Mouse (Mus musculus): ENCODE results near the gene Col9a1.

Col9a1 gene

GRCm38 (mm10) chr1:24195951-24196517 lies 18.6 kb downstream of the Col9a1 start:
- in situ Hi-C loops (cut with MboI; ENCODE audit: low pct_unique_long_range_greater_than_20kb in 1 of 2, low sequenced_read_pairs in 2 of 2, unreplicated experiment in 1 of 2), result no loop called here

DNA sequence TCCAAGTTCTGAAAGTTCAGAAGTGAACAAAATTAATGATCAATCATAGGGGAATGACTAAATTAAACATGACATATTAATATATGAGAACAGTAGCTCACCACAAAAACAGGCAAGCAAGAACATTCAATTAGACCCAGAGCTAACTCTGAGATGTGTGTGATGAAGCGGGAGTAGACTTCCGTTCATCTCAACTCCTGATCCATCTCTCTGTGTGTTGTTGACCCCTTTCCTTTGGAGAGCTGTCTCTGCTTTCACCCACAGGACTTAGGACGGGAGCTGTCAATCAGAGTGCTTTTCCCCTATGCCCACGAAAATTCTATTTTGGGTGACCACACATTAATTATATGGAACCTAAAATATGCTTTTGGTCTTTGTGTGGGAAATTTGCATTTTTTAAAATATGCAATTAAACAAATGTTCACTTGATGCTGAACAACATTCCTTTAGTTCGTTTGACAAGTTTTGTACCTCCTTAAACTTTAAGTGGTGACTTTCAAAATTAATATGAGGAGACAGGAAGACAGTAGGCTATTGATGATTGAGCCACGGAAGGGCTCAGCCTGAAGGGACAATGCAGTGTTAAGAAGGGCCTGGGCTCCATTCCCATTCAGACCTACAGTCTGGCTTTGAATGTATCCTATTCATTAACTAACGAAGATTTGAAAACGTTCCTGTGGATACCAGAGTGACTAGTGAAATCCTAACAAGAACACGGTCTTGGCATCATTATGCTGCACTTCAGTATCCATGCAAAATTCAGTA lies 34.4 kb downstream of the Col9a1 start:
- in situ Hi-C loops (cut with MboI; ENCODE audit: low pct_unique_long_range_greater_than_20kb in 1 of 2, low sequenced_read_pairs in 2 of 2, unreplicated experiment in 1 of 2), result no loop called here

DNA sequence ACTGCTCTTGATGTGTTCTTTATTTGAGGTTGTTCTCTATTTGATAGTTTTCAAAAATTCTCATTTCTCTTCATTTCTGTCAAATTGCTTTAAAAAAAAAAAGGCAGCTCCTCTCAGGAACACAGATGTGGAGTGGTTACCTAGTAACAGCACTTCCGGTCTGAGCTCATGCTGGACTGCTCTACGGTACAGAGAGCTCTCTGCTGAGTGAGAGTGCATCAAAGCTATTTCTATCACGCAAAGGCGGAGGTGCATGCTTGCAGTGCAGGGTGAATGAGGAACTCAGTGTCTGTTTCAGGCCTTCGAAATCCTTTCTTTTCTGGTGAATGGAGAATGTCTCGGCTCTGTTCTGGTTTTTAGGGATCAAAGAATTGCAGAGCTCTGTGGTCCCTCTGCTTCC lies 41.6 kb downstream of the Col9a1 start:
- in situ Hi-C loops (cut with MboI; ENCODE audit: low pct_unique_long_range_greater_than_20kb in 1 of 2, low sequenced_read_pairs in 2 of 2, unreplicated experiment in 1 of 2), result no loop called here

DNA sequence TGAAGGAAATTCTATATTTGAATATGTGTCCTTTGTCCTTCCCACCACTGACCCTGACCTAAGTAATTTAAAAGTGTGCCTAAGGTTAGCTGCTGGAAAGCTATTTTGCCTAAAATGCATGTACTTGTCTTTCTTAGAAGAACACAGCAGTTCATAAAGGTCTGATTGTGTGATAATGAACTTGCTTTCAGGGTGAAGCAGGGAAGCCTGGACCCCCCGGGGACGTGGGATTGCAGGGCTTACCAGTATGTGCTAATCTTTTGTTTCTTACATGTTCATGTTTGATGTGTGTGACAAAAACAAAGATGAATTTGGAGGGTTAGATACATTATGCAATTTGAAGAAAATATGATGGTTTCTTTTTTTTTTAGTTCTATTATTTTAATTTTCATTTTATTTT lies 44.8 kb downstream of the Col9a1 start:
- in situ Hi-C loops (cut with MboI; ENCODE audit: low pct_unique_long_range_greater_than_20kb in 1 of 2, low sequenced_read_pairs in 2 of 2, unreplicated experiment in 1 of 2), result no loop called here

DNA sequence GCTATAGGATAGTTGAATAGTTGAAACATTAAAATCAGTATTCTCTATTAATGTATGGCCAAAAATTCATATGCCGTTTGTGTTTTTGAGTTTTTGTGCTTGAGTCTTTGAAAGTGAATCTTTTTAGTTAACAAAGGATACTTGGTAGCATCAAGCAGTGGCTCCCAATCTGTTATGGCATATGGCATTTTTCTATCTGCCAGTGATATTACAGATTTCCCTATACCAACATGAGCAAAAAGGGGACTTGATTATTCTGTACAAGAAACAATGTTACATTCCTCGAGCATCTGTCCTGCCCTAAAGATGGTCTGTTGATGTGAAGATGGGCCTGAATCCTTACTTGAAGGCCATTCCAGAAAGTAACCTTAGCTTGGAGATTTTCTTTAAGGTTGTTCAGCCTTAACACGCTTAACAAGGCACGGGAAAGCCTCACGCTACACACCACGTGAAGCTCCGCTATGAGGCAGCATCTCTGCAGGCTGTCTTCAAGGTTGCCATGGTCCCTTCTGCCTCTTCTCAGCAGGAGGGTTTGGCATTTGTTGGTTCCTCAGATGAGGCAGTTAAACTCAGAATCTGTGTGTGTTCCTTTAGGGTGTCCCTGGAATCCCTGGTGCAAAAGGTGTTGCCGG lies 45.7 kb downstream of the Col9a1 start:
- in situ Hi-C loops (cut with MboI; ENCODE audit: low pct_unique_long_range_greater_than_20kb in 1 of 2, low sequenced_read_pairs in 2 of 2, unreplicated experiment in 1 of 2), result no loop called here

GRCm38 (mm10) chr1:24225825-24226526 lies 48.6 kb downstream of the Col9a1 start:
- in situ Hi-C loops (cut with MboI; ENCODE audit: low pct_unique_long_range_greater_than_20kb in 1 of 2, low sequenced_read_pairs in 2 of 2, unreplicated experiment in 1 of 2), result no loop called here

DNA sequence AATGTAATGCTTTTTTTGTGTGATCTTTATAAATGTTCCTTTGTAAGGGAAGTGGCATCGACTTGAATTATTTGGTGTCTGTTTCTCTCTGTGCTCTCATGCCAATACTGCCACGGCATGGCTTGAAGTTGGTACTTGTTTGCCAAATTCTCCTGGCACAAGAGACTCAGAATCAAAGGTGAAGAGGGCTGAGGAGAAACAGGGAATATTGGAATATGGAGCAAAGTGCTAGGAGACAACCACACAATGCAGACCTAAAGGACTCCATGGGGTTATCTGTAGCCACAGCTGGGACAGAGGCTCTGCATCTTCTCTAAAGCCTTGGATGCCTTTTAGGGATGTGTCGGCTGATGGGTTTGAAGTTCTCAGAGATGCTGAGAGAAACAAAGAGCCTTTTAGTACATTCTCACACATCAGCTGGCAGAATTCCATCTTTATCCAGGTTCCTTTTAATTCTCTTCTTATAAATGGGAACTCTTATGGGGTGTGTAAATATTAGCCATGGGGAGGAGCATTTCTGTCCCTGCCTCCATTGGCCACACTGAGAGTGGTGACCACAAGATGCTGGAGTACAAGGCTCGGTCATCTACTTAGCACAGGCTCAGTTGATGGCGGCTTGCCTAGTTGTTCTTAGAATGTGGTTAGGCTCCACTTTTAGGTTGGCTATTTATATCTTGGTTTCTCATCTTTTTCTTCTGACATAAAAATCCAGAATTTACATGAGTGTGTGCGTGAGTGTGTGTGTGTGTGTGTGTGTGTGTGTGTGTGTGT lies 49.7 kb downstream of the Col9a1 start:
- in situ Hi-C loops (cut with MboI; ENCODE audit: low pct_unique_long_range_greater_than_20kb in 1 of 2, low sequenced_read_pairs in 2 of 2, unreplicated experiment in 1 of 2), result no loop called here

DNA sequence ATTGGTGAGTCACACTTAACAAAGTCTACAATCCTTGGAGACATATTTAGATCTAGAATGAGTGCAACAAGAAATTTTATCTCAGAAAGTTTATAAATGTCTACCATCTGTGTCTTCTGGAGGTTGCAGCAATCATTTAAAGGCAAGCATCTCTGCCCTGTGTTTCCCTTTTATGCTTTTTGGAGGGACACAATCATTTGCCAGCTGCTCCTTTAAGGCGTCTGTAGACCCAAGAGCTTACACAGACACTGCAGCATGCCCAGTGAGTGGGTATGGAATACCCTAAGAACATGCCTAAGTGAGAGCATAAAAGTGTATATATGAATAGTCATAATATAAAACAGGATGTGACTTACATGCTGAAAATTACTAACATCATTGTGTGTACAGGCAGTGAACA lies 52.1 kb downstream of the Col9a1 start:
- in situ Hi-C loops (cut with MboI; ENCODE audit: low pct_unique_long_range_greater_than_20kb in 1 of 2, low sequenced_read_pairs in 2 of 2, unreplicated experiment in 1 of 2), result no loop called here

- in situ Hi-C loops (cut with MboI; ENCODE audit: low pct_unique_long_range_greater_than_20kb in 1 of 2, low sequenced_read_pairs in 2 of 2, unreplicated experiment in 1 of 2), result no loop called here
Measured at GRCm38 (mm10) chr1:24230428-24230827, 53.0 kb downstream of the Col9a1 start.

- in situ Hi-C loops (cut with MboI; ENCODE audit: low pct_unique_long_range_greater_than_20kb in 1 of 2, low sequenced_read_pairs in 2 of 2, unreplicated experiment in 1 of 2), result no loop called here
Measured at GRCm38 (mm10) chr1:24231504-24232270, 54.3 kb downstream of the Col9a1 start.

- in situ Hi-C loops (cut with MboI; ENCODE audit: low pct_unique_long_range_greater_than_20kb in 1 of 2, low sequenced_read_pairs in 2 of 2, unreplicated experiment in 1 of 2), result no loop called here
Measured at GRCm38 (mm10) chr1:24236330-24236729, 58.9 kb downstream of the Col9a1 start.

GRCm38 (mm10) chr1:24240039-24240691 lies 62.8 kb downstream of the Col9a1 start:
- in situ Hi-C loops (cut with MboI; ENCODE audit: low pct_unique_long_range_greater_than_20kb in 1 of 2, low sequenced_read_pairs in 2 of 2, unreplicated experiment in 1 of 2), result no loop called here

DNA sequence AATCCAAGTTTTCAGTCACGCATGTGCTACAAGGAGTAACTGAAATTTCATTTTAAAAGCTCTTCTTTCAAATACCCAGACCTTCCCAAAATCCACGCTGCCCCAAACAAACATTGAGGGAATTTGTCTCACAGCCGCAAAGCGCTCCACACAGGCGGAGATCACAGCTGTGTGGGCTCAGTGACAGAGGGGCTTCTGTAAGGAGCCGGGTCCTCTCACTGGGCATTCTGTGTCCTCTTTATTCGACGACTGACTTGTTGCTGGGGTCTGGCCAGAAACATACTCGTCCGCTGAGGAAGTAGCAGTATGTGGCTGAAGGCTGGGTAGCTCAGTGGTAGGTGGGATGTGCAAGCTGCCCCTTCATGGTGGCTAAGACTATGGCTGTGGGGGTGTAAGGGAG lies 67.5 kb downstream of the Col9a1 start:
- in situ Hi-C loops (cut with MboI; ENCODE audit: low pct_unique_long_range_greater_than_20kb in 1 of 2, low sequenced_read_pairs in 2 of 2, unreplicated experiment in 1 of 2), result no loop called here

GRCm38 (mm10) chr1:24245700-24246375 lies 68.4 kb downstream of the Col9a1 start:
- in situ Hi-C loops (cut with MboI; ENCODE audit: low pct_unique_long_range_greater_than_20kb in 1 of 2, low sequenced_read_pairs in 2 of 2, unreplicated experiment in 1 of 2), result no loop called here

DNA sequence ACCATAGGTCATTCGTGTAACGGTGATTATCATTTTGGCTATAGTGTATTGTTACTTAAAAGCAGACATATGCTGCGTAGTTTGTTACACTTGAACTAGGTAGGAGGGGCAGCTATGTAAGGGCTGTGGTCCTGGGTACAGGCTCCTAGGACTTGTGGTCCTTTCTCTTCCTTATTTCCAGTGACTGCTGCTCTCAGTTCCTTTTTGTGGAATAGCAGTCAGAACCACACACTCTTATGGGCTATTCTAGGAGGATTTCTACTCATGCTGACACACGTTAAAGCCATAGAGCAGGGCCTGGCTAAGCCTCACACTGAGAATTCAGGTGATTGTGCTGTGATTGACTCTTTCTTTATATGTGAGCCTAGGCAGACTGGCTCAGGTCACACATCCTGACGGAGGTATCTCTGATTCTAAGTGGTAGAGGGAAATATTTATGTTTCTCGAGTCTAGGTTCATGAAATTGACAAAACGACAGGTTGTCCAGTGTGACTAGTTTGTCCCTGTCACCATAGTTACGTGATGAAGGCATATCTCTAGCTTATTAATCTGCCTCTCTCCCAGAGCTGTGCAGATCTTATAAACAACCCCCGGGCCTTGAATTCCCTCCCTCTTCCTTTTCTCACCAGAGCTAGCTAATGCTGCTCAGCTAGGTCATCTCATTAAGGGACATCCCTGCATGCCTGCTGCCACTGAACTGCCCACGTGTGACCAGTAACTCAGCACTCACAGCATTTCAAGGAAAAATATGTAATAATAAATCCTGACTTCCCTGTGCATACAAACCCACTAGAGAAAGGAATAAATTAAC lies 71.1 kb downstream of the Col9a1 start:
- in situ Hi-C loops (cut with MboI; ENCODE audit: low pct_unique_long_range_greater_than_20kb in 1 of 2, low sequenced_read_pairs in 2 of 2, unreplicated experiment in 1 of 2), result no loop called here

DNA sequence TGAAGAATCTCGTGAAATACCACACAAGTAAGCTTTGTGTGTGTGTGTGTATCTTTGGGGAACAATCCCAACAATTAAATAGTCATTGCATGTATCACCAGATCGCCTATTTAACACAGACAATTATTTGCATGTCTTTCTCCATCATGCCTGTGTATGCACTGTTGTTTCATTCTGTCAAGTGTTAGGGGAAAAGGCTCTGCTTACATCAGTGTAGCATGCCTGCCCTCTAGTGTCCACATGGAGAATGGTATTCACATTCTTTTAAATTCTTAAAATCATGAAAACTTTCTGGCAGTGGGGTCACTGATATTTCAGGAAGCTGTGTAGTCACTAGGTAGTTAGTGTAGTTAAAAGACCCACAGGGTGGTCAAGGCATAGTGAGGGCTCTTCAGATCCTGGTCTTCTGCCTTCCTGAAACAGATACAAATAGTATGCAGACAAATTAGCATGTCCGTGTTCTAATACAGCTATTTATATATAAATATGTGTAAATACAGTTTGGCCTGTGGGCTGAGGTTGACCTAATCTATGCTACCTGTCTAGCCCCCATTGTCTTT lies 71.8 kb downstream of the Col9a1 start:
- in situ Hi-C loops (cut with MboI; ENCODE audit: low pct_unique_long_range_greater_than_20kb in 1 of 2, low sequenced_read_pairs in 2 of 2, unreplicated experiment in 1 of 2), result no loop called here

Data from mouse embryonic stem cell (cell line).